Mouse (Mus musculus) left cerebral cortex, adult 2 months (tissue): Measurements from ENCODE around the gene Vps25. TPM values are rescaled to one million over a fixed set of nuclear protein-coding genes. Genes with fewer than 3 reads are reported as not detected.

Experiments
- DNase-seq, 2 experiments: peaks; one replicate each; pipeline ENCODE4 v3.0.0; 2021 to 2022; ENCODE audit warnings: low spot score in 2 of 2, mixed read lengths in 1 of 2; ENCODE audit errors: extremely low spot score in 1 of 2
- H3K27ac ChIP-seq: fragments of 200-600 bp; 2 replicates; pipeline ENCODE4 v1.8.1; 2022
- H3K4me3 ChIP-seq: fragments of 200-600 bp; 2 replicates; pipeline ENCODE4 v1.8.1; 2022
- CTCF ChIP-seq: fragments of 200-600 bp; IDR thresholded peaks from 2 replicates; pipeline ENCODE4 v1.8.1; 2022; ENCODE audit warnings: antibody characterized with exemption, mild to moderate bottlenecking, moderate library complexity
- intact Hi-C: fragments of 180-260 bp; cut with DNase I; formaldehyde crosslinking; loops from one replicate; pipeline ENCODE4 v1.15.1; 2025
- total RNA-seq, 2 experiments: library from RNA; stranded (reverse); gene quantifications; 2 replicates each; pipeline ENCODE4 v1.2.3; 2021

The Vps25 gene
- total RNA-seq, 2 experiments from 2014 or later: 59.3 to 61.0 TPM

DNA sequence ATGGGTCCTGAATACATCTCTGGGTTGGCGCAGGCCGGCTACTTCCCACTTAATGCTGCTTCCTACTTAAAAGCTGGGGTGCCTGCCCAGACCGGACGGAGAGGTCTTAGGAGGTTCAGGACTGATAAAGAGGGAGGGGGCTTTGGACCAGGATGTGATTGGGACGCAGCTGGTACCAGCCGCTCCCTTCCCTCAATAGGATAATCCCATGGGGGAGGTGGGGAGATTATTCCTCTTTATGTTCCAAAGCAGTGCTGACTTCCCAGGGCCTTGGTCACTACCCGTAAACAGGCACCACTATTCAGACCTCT, 6.8 kb upstream of the Vps25 start:
- no peak for TF ChIP-seq CTCF
- Histone ChIP-seq H3K4me3 (peak overlapping the region; percentile 60), H3K27ac (peak overlapping the region; percentile 76)
- intact Hi-C loops: no loop called here
- DNase-seq: no peak

GRCm38 (mm10) chr11:101247521-101248030, 5.9 kb upstream of the Vps25 start:
- intact Hi-C loops: loop anchor here (1.0 kb wide), 2 partner anchors 19 to 35 kb away; no protein-coding TSS in a partner anchor
- TF ChIP-seq CTCF: no peak
- H3K4me3 ChIP-seq: peak overlapping the region; percentile 60; the same call in 1 of the 2 replicates
- peak overlapping the region; percentile 45; the same call in 1 of the 2 replicates for H3K27ac ChIP-seq
- DNase-seq: no peak

- intact Hi-C loops: loop anchor here (1.0 kb wide), 2 partner anchors 20 to 36 kb away; no protein-coding TSS in a partner anchor
- TF ChIP-seq CTCF: peak; percentile 66
- Histone ChIP-seq H3K27ac (peak overlapping the region; percentile 45), H3K4me3 (no peak overlapping the region)
- peak; percentile 55 to 65 for DNase-seq
Measured at GRCm38 (mm10) chr11:101248258-101248994, 5.1 kb upstream of the Vps25 start.

GRCm38 (mm10) chr11:101251031-101251430, 2.5 kb upstream of the Vps25 start:
- TF ChIP-seq CTCF: no peak
- H3K27ac ChIP-seq: no peak overlapping the region
- intact Hi-C loops: no loop called here
- H3K4me3 ChIP-seq: no peak overlapping the region
- DNase-seq: no peak

DNA sequence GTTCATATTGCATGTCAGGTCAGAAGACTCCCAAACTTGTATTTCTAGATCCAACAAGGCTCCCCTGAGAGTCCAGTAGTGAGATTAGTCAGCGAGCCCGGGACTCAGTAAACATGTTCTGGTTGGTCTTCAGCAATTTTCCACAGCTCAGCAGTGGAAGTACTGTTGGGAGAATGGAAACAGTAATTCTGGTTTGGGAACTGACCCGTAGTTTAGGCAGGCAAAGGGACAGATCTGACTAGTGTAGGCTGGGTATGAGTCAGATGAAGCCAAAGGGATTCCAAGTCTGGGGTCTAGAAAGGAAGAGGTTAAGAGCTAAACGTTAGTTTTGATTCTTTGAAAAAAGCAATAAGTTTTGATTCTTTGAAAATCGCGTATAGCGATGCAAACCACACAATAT, 566 bp upstream of the Vps25 start:
- no peak for TF ChIP-seq CTCF
- peak overlapping the region; percentile 93 for H3K27ac ChIP-seq
- intact Hi-C loops: loop anchor here (1.0 to 2.0 kb wide), 2 partner anchors 26 to 49 kb away; partner anchors contain the start of genes Becn1, Cntd1 and Coa3
- no peak for DNase-seq
- H3K4me3 ChIP-seq: peak overlapping the region; percentile 91

DNA sequence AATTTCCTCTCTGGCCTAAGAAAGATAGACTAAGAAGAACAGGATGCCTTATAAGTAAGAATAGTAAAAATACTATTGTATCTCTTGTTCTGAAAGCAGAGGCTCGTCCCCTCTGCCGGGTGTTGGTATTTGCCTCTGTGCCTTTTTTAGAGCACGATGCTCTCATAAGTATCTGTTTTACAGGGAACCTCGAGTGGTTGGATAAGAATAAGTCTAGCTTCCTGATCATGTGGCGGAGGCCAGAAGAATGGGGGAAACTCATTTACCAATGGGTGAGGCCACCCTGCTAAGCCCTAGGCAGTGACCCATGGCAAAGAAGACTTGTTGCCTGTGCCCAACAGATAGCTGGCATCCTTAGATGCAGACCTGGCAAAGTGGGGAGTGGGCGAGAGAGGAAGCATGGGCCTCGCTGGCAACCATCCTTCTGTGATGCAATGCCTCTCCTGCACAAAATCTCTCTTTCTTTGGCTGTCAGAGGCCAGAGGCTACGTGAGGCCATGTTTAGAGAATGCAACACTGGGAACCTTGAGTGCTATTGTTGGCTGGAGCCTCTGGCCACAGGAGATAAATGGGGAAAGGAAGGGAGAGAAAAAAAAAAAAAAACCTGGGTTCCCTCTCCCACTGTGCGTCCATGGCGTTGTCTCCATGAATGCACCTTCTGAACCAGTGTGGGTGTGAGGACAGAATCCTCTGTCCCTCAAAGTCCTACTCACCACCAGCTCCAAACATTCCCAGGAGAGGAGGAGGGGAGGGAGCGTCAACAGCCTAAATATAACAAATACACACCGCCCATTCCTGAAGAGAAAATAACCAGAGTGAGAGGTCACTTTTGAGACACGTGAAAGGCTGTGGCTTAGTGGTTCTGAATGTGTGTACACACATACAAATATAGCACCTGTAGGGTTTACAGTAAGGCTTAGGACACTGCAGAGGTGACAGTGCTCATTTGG, 2.6 kb downstream of the Vps25 start:
- H3K27ac ChIP-seq: no peak overlapping the region
- intact Hi-C loops: no loop called here
- no peak for TF ChIP-seq CTCF
- no peak overlapping the region for H3K4me3 ChIP-seq
- DNase-seq: no peak

DNA sequence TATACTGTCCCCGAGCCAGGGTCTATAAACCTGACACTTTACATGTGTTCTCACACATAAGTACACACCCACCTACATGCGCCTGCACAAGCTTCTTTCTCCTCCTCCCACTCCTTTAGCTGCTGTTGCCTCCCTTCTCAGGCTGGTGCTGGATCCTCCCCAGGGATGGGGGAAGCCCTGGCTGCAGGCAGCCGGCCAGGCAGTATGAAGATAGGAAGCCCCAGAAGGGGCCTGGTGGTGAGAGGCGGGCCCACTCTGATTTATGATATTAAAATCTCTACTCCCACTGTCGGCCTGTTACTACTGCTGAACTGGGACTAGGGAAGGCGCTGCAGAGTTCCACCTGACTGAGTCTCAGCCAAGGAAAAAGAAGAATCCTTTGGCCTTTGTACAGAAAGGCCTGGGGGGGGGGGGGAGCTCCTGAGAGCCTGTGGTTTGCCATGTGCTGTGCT, 5.8 kb downstream of the Vps25 start:
- intact Hi-C loops: no loop called here
- DNase-seq: peak; percentile 49 to 68
- TF ChIP-seq CTCF: no peak
- Histone ChIP-seq H3K27ac (no peak overlapping the region), H3K4me3 (no peak overlapping the region)

- intact Hi-C loops: no loop called here
- peak in 1 of 2 experiments; percentile 30 for DNase-seq
Measured at GRCm38 (mm10) chr11:101259948-101260825, 6.7 kb downstream of the Vps25 start, which contains the start of gene Wnk4. Gene Wnk4, plus strand, starts transcription at chr11:101260567.

DNA sequence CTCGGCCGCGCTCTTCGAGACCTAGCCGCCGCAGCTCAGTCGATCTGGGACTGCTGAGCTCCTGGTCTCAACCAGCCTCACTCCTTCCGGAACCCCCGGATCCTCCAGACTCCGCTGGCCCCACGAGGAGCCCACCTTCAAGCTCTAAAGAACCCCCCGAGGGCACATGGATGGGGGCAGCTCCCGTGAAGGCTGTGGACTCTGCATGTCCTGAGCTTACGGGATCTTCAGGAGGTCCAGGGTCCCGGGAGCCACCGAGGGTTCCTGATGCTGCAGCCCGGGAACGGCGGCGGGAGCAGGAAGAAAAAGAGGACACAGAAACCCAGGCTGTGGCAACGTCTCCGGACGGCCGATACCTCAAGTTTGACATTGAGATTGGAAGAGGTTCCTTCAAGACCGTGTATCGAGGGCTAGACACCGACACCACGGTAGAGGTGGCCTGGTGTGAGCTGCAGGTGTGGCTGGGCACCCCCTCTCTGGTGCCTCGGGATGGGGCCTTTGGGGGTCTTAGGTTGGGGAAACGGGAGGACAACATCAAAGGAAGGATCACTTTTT, 7.4 kb downstream of the Vps25 start:
- no peak for DNase-seq
- no peak for TF ChIP-seq CTCF
- Histone ChIP-seq H3K4me3 (peak overlapping the region; percentile 53), H3K27ac (peak overlapping the region; percentile 19; the same call in 1 of the 2 replicates)
- intact Hi-C loops: no loop called here

More at GRCm38 (mm10) chr11:101259948-101260825, 6.7 kb downstream of the Vps25 start, which contains the start of gene Wnk4:
- TF ChIP-seq CTCF: no peak
- Histone ChIP-seq H3K27ac (peak within 1 kb of the TSS; percentile 19; the same call in 1 of the 2 replicates), H3K4me3 (peak within 1 kb of the TSS; percentile 53)

GRCm38 (mm10) chr11:101262272-101262967, 8.9 kb downstream of the Vps25 start:
- H3K27ac ChIP-seq: no peak overlapping the region
- intact Hi-C loops: loop anchor here (2.0 kb wide), 1 partner anchor 14 kb away; no protein-coding TSS in a partner anchor
- TF ChIP-seq CTCF: no peak
- no peak for DNase-seq
- no peak overlapping the region for H3K4me3 ChIP-seq
